Mouse (Mus musculus) C2C12 (cell line): Measurements from ENCODE around the gene Celf2. TPM values are rescaled to one million over a fixed set of nuclear protein-coding genes. Genes with fewer than 3 reads are reported as not detected.

Source experiments
- H3K27me3 ChIP-seq: one replicate; pipeline ENCODE4 v1.6.1; 2011; ENCODE audit not compliant: control insufficient read depth, insufficient read depth, insufficient read length
- H3K36me3 ChIP-seq: one replicate; pipeline ENCODE4 v1.6.1; 2011; ENCODE audit not compliant: control insufficient read depth, insufficient read depth
- H3K4me3 ChIP-seq: one replicate; pipeline ENCODE4 v1.5.1; 2011; ENCODE audit warnings: mild to moderate bottlenecking, control low read depth; ENCODE audit not compliant: poor library complexity, insufficient read depth, severe bottlenecking
- H3K79me2 ChIP-seq: one replicate; pipeline ENCODE4 v1.6.1; 2011; ENCODE audit not compliant: control insufficient read depth, insufficient read depth
- H3K79me3 ChIP-seq: one replicate; pipeline ENCODE4 v1.6.1; 2011; ENCODE audit warnings: low read depth, control low read depth
- H3ac ChIP-seq: one replicate; pipeline ENCODE3; 2011; ENCODE audit warnings: low read depth; ENCODE audit not compliant: control insufficient read depth, insufficient read length
- CEBPB ChIP-seq: IDR thresholded peaks from one replicate; pipeline ENCODE4 v1.6.1; 2011; ENCODE audit warnings: low read depth, mild to moderate bottlenecking, control low read depth, moderate library complexity
- CTCF ChIP-seq: IDR thresholded peaks from one replicate; pipeline ENCODE4 v1.5.1; 2011; ENCODE audit not compliant: control insufficient read depth, insufficient read depth, insufficient read length
- FOSL1 ChIP-seq: IDR thresholded peaks from one replicate; pipeline ENCODE4 v1.8.0; 2011; ENCODE audit warnings: mild to moderate bottlenecking, low read length; ENCODE audit not compliant: poor library complexity, insufficient read depth, severe bottlenecking
- MAX ChIP-seq: IDR thresholded peaks from one replicate; pipeline ENCODE4 v1.6.1; 2011; ENCODE audit warnings: mild to moderate bottlenecking, control low read depth
- MYOD1 ChIP-seq: IDR thresholded peaks from one replicate; pipeline ENCODE4 v1.6.1; 2011; ENCODE audit warnings: low read depth; ENCODE audit not compliant: control insufficient read depth, insufficient read length
- MYOG ChIP-seq: IDR thresholded peaks from one replicate; pipeline ENCODE4 v1.6.1; 2011; ENCODE audit not compliant: control insufficient read depth, insufficient read length; ENCODE audit errors: extremely low read depth
- USF1 ChIP-seq: IDR thresholded peaks from one replicate; pipeline ENCODE4 v1.6.1; 2011; ENCODE audit warnings: low read depth, mild to moderate bottlenecking, control low read depth, moderate library complexity
- polyA plus RNA-seq: library from polyadenylated mRNA; unstranded; fragments of >200 nt; fragmentation: generic; extraction: Trizol; gene quantifications from one replicate; pipeline ENCODE4 v1.2.1, GENCODE M21; 2012; ENCODE audit warnings: missing spikeins

Celf2 gene
- polyA plus RNA-seq, 1 experiment = 14.3 TPM

GRCm38 (mm10) chr2:6927693-6928360 is 581.5 kb downstream of the Celf2 start:
- Histone ChIP-seq H3K4me3 (no peak overlapping the region), H3K79me3 (no peaks in the 10 kb centered on the region), H3K36me3 (no peaks in the 10 kb centered on the region), H3K27me3 (no peaks in the 10 kb centered on the region), H3K79me2 (no peaks in the 10 kb centered on the region), H3ac (no peak overlapping the region)
- no peak for TF ChIP-seq USF1
- TF ChIP-seq CTCF = no peak
- TF ChIP-seq MYOD1 = no peak
- no peak for TF ChIP-seq MAX
- no peak for TF ChIP-seq MYOG
- TF ChIP-seq FOSL1 = no peak

- TF ChIP-seq MYOD1 = no peak
- TF ChIP-seq FOSL1 = no peak
- no peak for TF ChIP-seq MYOG
- TF ChIP-seq CEBPB = no peak
- no peak for TF ChIP-seq USF1
- TF ChIP-seq MAX = no peak
- TF ChIP-seq CTCF = no peak
- Histone ChIP-seq H3K79me2 (no peaks in the 10 kb centered on the region), H3K79me3 (no peaks in the 10 kb centered on the region)
Observed at GRCm38 (mm10) chr2:6925505-6925904, 583.9 kb downstream of the Celf2 start.

DNA sequence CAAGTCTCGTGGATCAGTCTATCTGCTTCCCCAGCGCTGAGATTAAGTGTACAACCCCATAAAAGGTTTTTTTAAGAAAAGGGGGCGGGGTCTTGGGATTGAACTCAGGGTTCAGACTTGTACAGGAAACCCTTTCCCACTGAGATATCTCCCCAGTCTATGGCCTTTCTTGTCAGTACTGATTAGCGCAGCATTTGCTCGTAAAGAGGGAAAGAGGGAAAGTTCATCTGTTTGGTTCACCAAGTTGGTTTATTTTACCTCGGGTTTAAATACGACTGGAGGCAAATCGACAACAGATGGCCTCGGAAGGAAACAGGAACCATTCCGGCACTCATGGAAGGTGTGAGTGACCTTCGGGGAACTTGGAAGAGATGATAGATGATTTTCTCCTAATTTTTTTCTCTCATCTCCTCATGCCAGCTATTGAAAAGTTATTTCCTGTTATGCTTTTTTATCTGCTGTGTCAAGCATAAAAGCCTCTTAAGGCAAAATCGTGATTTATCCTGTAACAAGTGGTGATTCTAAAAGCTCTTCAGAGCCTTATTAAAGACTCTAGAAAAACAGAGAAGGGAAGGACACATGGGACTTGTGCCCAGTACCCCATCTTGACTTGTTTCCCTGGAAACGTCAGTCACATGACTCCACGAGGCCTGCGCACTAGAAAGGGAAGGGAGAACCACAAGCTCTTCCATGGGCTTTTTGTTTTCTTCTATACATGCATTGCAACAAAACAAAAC is 585.5 kb downstream of the Celf2 start:
- Histone ChIP-seq H3K36me3 (no peaks in the 10 kb centered on the region), H3K27me3 (no peaks in the 10 kb centered on the region), H3K79me3 (no peaks in the 10 kb centered on the region), H3ac (no peak overlapping the region), H3K79me2 (no peaks in the 10 kb centered on the region), H3K4me3 (no peak overlapping the region)
- TF ChIP-seq MAX (no peak), FOSL1 (no peak), MYOD1 (no peak), CTCF (no peak), CEBPB (no peak), MYOG (no peak), USF1 (no peak)

More at GRCm38 (mm10) chr2:6925505-6925904, 583.9 kb downstream of the Celf2 start:
- Histone ChIP-seq H3K27me3 (no peaks in the 10 kb centered on the region), H3K36me3 (no peaks in the 10 kb centered on the region), H3ac (no peak overlapping the region), H3K4me3 (no peak overlapping the region)

DNA sequence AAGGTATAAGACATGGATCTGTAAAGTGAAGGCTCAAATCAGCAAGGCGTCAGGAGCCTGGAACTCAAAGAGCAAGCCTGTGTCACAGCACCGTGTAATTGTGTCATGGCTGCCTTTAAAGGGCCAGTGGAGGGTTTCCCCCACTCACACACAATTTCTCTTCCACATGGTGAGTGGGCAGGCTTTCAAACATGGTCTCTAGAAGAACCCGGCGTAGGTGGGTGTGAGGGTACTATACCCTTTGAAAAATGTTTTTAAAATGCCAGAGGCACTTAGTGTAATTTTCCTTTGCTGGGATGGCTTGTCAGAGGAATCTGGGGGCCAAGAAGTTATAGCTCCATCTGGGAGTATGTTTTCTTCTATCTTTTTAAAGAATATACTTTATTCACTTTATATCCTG is 594.0 kb downstream of the Celf2 start:
- Histone ChIP-seq H3K79me3 (no peaks in the 10 kb centered on the region), H3K36me3 (no peaks in the 10 kb centered on the region), H3K79me2 (no peaks in the 10 kb centered on the region), H3K4me3 (no peak overlapping the region), H3K27me3 (no peaks in the 10 kb centered on the region), H3ac (no peak overlapping the region)
- no peak for TF ChIP-seq MAX
- TF ChIP-seq FOSL1 = no peak
- TF ChIP-seq CEBPB = no peak
- no peak for TF ChIP-seq USF1
- no peak for TF ChIP-seq MYOD1
- no peak for TF ChIP-seq CTCF
- TF ChIP-seq MYOG = no peak

DNA sequence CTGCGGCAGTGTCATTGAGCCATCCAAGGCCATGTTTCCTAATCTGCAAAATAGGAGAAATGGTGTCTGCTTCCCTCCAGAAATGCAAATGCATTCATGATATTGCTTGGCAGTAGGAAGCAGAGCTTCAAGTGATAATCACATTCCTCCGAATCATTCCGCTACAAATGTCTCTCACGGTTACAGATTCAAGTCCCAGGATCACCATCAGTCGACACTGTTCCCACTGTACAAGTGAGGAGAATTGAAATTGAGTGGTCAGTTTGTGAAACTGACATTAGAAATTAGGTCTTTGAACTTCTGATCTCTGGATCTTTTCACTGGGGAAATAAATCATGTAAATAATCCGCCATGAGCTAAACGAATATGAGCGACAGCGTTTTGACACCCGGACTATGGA is 596.0 kb downstream of the Celf2 start:
- H3K79me2 ChIP-seq = no peaks in the 10 kb centered on the region
- no peak overlapping the region for H3K4me3 ChIP-seq
- no peaks in the 10 kb centered on the region for H3K79me3 ChIP-seq
- no peaks in the 10 kb centered on the region for H3K27me3 ChIP-seq
- no peaks in the 10 kb centered on the region for H3K36me3 ChIP-seq
- TF ChIP-seq MYOD1 (no peak), MAX (no peak), FOSL1 (no peak), CTCF (no peak), CEBPB (no peak), USF1 (no peak), MYOG (no peak)
- no peak overlapping the region for H3ac ChIP-seq

GRCm38 (mm10) chr2:6911932-6912331 is 597.4 kb downstream of the Celf2 start:
- no peak for TF ChIP-seq USF1
- no peak for TF ChIP-seq MAX
- TF ChIP-seq MYOG = no peak
- no peak for TF ChIP-seq MYOD1
- no peak for TF ChIP-seq FOSL1
- no peak for TF ChIP-seq CTCF
- no peak for TF ChIP-seq CEBPB
- H3K27me3 ChIP-seq = no peaks in the 10 kb centered on the region
- no peaks in the 10 kb centered on the region for H3K79me2 ChIP-seq
- H3K4me3 ChIP-seq = no peak overlapping the region
- no peaks in the 10 kb centered on the region for H3K79me3 ChIP-seq
- H3ac ChIP-seq = no peak overlapping the region
- no peaks in the 10 kb centered on the region for H3K36me3 ChIP-seq
